Mouse (Mus musculus): ENCODE data around the gene Mrpl35. TPM values are rescaled to one million over a fixed set of nuclear protein-coding genes. Genes with fewer than 3 reads are reported as not detected.
A peak's percentile ranks its signal among the peaks of the same experiment; 100 is the strongest.

The Mrpl35 gene
- polyA plus RNA-seq, 1 experiment from 2014 or later: 65.3 TPM

DNA sequence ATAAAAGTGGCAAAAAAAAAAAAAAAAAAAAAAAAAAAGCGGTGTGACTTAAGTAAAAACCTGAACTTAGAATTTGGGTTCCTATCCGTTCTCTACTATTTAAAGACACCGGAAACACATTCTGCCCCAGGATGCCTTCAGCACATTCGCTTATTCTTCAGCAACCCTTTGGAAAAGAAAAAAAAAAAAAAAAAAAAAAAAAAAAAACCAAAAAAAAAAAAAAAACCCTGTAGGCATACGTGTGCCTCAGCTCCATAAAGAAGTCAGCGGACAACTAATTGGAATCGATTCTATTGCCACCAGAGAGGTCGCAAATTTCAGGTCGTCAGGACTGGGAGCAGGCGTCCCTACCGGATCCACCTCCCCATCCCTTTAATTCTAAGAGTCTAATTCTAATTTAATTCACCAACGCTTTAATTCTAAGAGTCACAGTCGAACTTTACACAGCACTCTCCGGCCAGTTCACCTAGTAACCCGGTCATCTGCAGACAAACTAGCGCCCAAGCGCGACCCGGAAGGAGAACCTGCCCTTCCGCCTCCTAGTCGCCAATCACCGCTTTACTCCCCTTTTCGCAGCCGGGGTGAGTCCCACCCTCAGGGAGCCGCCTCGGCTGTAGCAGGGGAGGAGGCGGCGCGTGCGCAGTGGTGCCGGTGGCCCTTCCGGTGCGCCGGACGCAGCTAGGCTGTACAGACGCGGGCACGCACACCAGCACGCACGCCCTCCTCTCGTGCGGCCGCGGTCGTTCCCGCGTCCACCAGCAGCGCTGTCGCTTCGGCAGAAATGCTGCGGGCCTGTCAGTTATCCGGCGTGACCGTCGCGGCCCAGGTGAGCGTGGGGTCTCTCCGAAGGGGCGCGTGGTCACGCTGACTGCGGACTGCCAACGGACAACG, 4.2 kb upstream of the Mrpl35 start, which contains the start of gene Immt:
Immt (plus strand) TSS at position 642 of the 891 bp plus-strand sequence.
- Histone ChIP-seq H3K9ac (ENCODE audit: low read depth, low read length) (peak within 1 kb of the TSS; percentile 80), H3K4me2 (peak within 1 kb of the TSS; percentile 84), H3K4me3 (ENCODE audit: low read depth, low read length) (peak within 1 kb of the TSS; percentile 67), H3K9me3 (replicated peaks; ENCODE audit: control insufficient read depth, low read length) (no peaks in the 10 kb centered on the region), H3K36me3 (ENCODE audit: control insufficient read depth, insufficient read depth, low read length) (no peaks in the 10 kb centered on the region), H3K27ac (ENCODE audit: low read depth, low read length) (peak within 1 kb of the TSS; percentile 80), H3K4me1 (ENCODE audit: control insufficient read depth, insufficient read depth, low read length) (peaks cover 5% of the 10 kb centered on the region; the same call in 1 of the 2 replicates), H3K27me3 (ENCODE audit: control insufficient read depth, insufficient read depth, low read length) (no peaks in the 10 kb centered on the region)
- peak; percentile 99 for ATAC-seq (replicated peaks; ENCODE audit: insufficient number of reproducible peaks, low FRiP score, low TSS enrichment)
- under 1% methylated on average over 62 of the region's 64 CpGs for WGBS (ENCODE audit: insufficient replicate concordance)

DNA sequence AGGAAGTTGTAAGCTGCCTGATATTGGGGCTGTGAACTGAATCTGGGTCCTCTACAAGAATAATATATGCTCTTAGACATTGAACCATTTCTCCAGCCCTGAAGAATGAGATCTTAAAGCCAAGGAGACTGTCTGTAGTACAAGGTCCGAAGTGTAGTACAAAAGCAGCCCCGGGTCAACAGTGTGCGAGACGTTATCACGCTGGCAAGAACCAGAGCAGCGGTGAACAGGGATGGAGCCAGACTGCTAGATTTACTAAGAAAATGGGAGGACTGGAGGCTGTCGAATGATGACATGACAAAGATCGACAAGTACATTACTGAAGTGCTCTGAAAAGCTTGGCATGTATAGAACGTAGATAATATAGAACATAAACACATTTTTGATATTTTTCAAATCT, 3.0 kb upstream of the Mrpl35 start:
- 83% methylated on average over 9 of the region's 9 CpGs for WGBS (ENCODE audit: insufficient replicate concordance)
- Histone ChIP-seq H3K27me3 (ENCODE audit: control insufficient read depth, insufficient read depth, low read length) (no peaks in the 10 kb centered on the region), H3K36me3 (ENCODE audit: control insufficient read depth, insufficient read depth, low read length) (no peaks in the 10 kb centered on the region), H3K4me2 (no peak overlapping the region), H3K4me3 (ENCODE audit: low read depth, low read length) (no peak overlapping the region), H3K4me1 (ENCODE audit: control insufficient read depth, insufficient read depth, low read length) (peaks cover 5% of the 10 kb centered on the region; the same call in 1 of the 2 replicates), H3K27ac (ENCODE audit: low read depth, low read length) (no peak overlapping the region), H3K9me3 (replicated peaks; ENCODE audit: control insufficient read depth, low read length) (no peaks in the 10 kb centered on the region), H3K9ac (ENCODE audit: low read depth, low read length) (no peak overlapping the region)
- no peak for ATAC-seq (replicated peaks; ENCODE audit: insufficient number of reproducible peaks, low FRiP score, low TSS enrichment)

DNA sequence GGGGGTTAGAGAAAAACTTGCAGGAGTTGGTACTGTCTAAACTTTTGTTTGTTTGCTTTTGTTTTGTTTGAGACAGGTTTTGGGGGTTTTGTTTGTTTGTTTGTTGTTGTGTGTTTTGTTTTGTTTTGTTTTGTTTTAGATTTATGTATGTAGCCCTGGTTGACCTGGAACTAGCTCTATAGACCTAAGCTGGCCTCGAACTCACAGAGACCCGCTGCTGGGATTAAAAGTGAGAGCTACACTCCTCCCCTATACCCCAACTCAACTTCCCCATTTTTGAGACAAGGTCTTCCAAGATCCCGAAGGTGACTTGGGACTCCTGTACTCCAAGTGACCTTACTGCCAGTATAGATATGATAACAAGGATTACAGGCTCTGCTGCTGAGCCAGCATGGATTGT, 2.8 kb downstream of the Mrpl35 start:
- Histone ChIP-seq H3K9me3 (replicated peaks; ENCODE audit: control insufficient read depth, low read length) (no peaks in the 10 kb centered on the region), H3K9ac (ENCODE audit: low read depth, low read length) (peak overlapping the region; percentile 59), H3K4me1 (ENCODE audit: control insufficient read depth, insufficient read depth, low read length) (no peaks in the 10 kb centered on the region), H3K4me2 (peak overlapping the region; percentile 64), H3K4me3 (ENCODE audit: low read depth, low read length) (peak overlapping the region; percentile 53), H3K27me3 (ENCODE audit: control insufficient read depth, insufficient read depth, low read length) (no peaks in the 10 kb centered on the region), H3K36me3 (ENCODE audit: control insufficient read depth, insufficient read depth, low read length) (no peaks in the 10 kb centered on the region), H3K27ac (ENCODE audit: low read depth, low read length) (no peak overlapping the region)
- no peak for ATAC-seq (replicated peaks; ENCODE audit: insufficient number of reproducible peaks, low FRiP score, low TSS enrichment)
- 28% methylated on average over 3 of the region's 3 CpGs for WGBS (ENCODE audit: insufficient replicate concordance)

DNA sequence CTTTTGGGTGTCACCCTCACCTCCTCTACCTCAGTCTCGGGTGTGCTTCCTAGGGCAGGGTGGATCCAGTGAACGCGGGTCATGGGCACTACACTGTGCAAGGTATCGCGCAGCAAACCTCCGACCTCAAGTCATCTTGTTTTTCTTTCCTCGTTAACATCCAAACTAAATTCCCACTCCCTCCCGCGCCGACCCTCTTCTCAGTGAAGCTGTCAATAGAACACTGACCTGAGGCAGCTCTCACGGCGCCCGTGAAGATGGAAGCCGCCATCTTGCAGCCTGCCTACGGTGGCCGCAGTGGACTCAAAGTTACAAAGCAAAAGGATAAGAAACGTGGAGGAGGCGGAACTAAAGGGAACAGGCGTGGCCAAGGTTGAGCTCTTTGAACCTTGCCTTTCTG, 3.3 kb downstream of the Mrpl35 start:
- H3K4me2 ChIP-seq: peak overlapping the region; percentile 72
- no peaks in the 10 kb centered on the region for H3K9me3 ChIP-seq (replicated peaks; ENCODE audit: control insufficient read depth, low read length)
- peak overlapping the region; percentile 53 for H3K4me3 ChIP-seq (ENCODE audit: low read depth, low read length)
- ATAC-seq (replicated peaks; ENCODE audit: insufficient number of reproducible peaks, low FRiP score, low TSS enrichment): peak; percentile 80
- H3K9ac ChIP-seq (ENCODE audit: low read depth, low read length): peak overlapping the region; percentile 59
- no peaks in the 10 kb centered on the region for H3K27me3 ChIP-seq (ENCODE audit: control insufficient read depth, insufficient read depth, low read length)
- H3K36me3 ChIP-seq (ENCODE audit: control insufficient read depth, insufficient read depth, low read length): peaks cover 1% of the 10 kb centered on the region; the same call in 1 of the 2 replicates
- H3K4me1 ChIP-seq (ENCODE audit: control insufficient read depth, insufficient read depth, low read length): no peaks in the 10 kb centered on the region
- H3K27ac ChIP-seq (ENCODE audit: low read depth, low read length): 0 out of 2 replicates have a peak overlapping the region, but pooled peaks have one; percentile 3
- WGBS (ENCODE audit: insufficient replicate concordance): 0% methylated on average over 19 of the region's 19 CpGs

DNA sequence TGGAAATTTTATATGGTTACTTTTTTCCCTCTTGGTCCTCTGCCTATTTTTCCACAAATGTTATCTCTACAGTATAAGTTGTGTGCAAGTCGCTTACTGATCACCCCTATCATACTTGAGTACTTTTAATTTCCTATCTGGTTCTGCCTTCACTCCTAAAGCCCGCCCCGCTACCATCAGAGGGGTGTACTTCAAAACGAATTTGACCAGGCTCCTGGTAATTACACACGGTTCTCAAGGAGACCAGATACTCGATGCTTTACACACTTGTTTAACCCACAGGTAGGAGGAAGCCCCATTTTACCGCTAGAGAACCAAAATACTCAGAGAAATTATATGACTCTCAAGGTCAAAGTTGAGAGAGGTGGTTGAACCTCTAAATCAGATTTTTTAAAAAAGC, 3.7 kb downstream of the Mrpl35 start:
- WGBS (ENCODE audit: insufficient replicate concordance): 1% methylated on average over 7 of the region's 7 CpGs
- Histone ChIP-seq H3K9ac (ENCODE audit: low read depth, low read length) (peak overlapping the region; percentile 59), H3K4me3 (ENCODE audit: low read depth, low read length) (peak overlapping the region; percentile 53), H3K4me1 (ENCODE audit: control insufficient read depth, insufficient read depth, low read length) (no peaks in the 10 kb centered on the region), H3K27me3 (ENCODE audit: control insufficient read depth, insufficient read depth, low read length) (no peaks in the 10 kb centered on the region), H3K27ac (ENCODE audit: low read depth, low read length) (no peak overlapping the region), H3K36me3 (ENCODE audit: control insufficient read depth, insufficient read depth, low read length) (peaks cover 5% of the 10 kb centered on the region), H3K4me2 (peak overlapping the region; percentile 72), H3K9me3 (replicated peaks; ENCODE audit: control insufficient read depth, low read length) (no peaks in the 10 kb centered on the region)
- no peak for ATAC-seq (replicated peaks; ENCODE audit: insufficient number of reproducible peaks, low FRiP score, low TSS enrichment)

DNA sequence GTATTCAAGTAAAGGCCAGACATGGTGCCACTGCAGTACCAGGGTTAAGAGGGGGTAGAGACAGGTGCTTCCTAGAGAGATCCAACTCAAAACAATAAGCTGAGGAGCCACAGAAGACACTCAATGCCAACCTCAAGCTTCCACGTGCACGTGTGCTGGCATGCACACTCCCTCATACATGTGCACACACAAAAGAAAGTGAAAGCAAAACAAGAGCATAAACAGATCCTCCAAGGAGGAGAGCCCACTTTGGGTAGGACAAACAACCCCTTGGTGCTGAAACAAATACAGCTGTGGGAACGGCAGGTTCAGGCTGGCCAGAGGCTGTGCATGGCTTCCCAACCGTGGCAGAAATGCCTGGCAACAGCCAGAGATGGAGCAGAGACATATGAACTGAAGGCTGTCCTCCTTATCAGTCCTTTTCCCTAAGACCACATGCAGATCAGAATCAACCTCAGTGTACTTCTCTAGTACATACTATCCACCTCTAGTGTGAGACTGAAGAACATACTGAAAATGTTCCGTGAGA, 6.9 kb downstream of the Mrpl35 start:
- WGBS (ENCODE audit: insufficient replicate concordance): 82% methylated on average over 5 of the region's 5 CpGs
- no peaks in the 10 kb centered on the region for H3K9me3 ChIP-seq (replicated peaks; ENCODE audit: control insufficient read depth, low read length)
- ATAC-seq (replicated peaks; ENCODE audit: insufficient number of reproducible peaks, low FRiP score, low TSS enrichment): no peak

DNA sequence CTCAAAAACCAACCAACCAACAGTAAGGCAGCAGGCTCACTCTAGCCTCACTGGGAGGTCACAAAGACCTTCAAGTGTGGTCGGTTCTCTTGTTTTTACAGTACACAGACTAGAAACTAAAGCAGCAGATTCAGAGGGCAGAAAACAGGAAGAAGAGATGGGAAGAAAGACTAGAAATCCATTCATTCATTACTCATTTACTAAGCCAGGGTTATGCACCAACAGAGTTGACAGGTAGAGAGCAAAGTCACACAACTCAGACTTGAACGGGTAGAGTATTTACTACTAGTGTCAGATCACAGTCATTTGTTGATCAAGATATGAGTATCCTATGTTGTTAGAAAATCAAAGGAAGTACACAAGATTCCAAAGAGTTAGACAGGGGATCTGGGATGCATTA, 13.9 kb downstream of the Mrpl35 start:
- Histone ChIP-seq H3K9me3 (replicated peaks; ENCODE audit: control insufficient read depth, low read length) (no peaks in the 10 kb centered on the region), H3K4me3 (ENCODE audit: low read depth, low read length) (no peak overlapping the region), H3K27me3 (ENCODE audit: control insufficient read depth, insufficient read depth, low read length) (no peaks in the 10 kb centered on the region), H3K4me2 (no peak overlapping the region), H3K4me1 (ENCODE audit: control insufficient read depth, insufficient read depth, low read length) (no peaks in the 10 kb centered on the region), H3K9ac (ENCODE audit: low read depth, low read length) (no peak overlapping the region), H3K36me3 (ENCODE audit: control insufficient read depth, insufficient read depth, low read length) (peaks cover 18% of the 10 kb centered on the region), H3K27ac (ENCODE audit: low read depth, low read length) (no peak overlapping the region)
- WGBS (ENCODE audit: insufficient replicate concordance): 90% methylated on average over 2 of the region's 2 CpGs
- ATAC-seq (replicated peaks; ENCODE audit: insufficient number of reproducible peaks, low FRiP score, low TSS enrichment): no peak

More for the DNA sequence above, 6.9 kb downstream of the Mrpl35 start:
- Histone ChIP-seq H3K9ac (ENCODE audit: low read depth, low read length) (no peak overlapping the region), H3K4me2 (no peak overlapping the region), H3K27ac (ENCODE audit: low read depth, low read length) (no peak overlapping the region), H3K4me3 (ENCODE audit: low read depth, low read length) (no peak overlapping the region), H3K4me1 (ENCODE audit: control insufficient read depth, insufficient read depth, low read length) (no peaks in the 10 kb centered on the region), H3K36me3 (ENCODE audit: control insufficient read depth, insufficient read depth, low read length) (peaks cover 21% of the 10 kb centered on the region), H3K27me3 (ENCODE audit: control insufficient read depth, insufficient read depth, low read length) (no peaks in the 10 kb centered on the region)

DNA sequence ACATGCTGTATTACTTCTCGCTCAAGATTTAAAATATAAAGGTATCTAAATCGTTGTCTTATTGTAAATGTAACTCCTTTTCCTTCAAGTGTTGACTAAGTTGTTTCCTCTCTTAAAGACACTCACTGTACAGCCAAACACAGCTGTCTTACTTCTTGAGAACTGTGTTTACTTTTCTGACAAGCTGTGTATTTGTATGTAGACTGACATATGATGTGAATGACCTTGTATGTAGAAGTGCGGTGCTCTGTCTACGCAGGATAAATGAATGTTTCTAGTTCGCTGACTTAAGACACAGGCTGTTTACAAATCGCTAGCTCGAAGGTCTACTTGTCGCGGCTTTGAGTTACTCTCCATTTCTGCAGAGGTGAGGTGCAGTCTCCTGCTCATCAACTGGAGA, 16.9 kb downstream of the Mrpl35 start:
- Histone ChIP-seq H3K27me3 (ENCODE audit: control insufficient read depth, insufficient read depth, low read length) (no peaks in the 10 kb centered on the region), H3K9ac (ENCODE audit: low read depth, low read length) (no peak overlapping the region), H3K4me2 (no peak overlapping the region), H3K9me3 (replicated peaks; ENCODE audit: control insufficient read depth, low read length) (no peaks in the 10 kb centered on the region), H3K4me1 (ENCODE audit: control insufficient read depth, insufficient read depth, low read length) (peaks cover 3% of the 10 kb centered on the region), H3K36me3 (ENCODE audit: control insufficient read depth, insufficient read depth, low read length) (0 out of 2 replicates have a peak, but pooled peaks cover 5% of the 10 kb centered on the region), H3K27ac (ENCODE audit: low read depth, low read length) (no peak overlapping the region), H3K4me3 (ENCODE audit: low read depth, low read length) (no peak overlapping the region)
- no peak for ATAC-seq (replicated peaks; ENCODE audit: insufficient number of reproducible peaks, low FRiP score, low TSS enrichment)
- WGBS (ENCODE audit: insufficient replicate concordance): 92% methylated on average over 9 of the region's 9 CpGs
